Mouse (Mus musculus): ENCODE measurements at regions not wholly inside any gene's neighbourhood (a gene's known extent, or its start where the extent isn't known, plus 50 kb on each side); places are given as distances from the start of the nearest gene placed in this dataset.

- no peak overlapping the region for H3K4me3 ChIP-seq (replicated peaks)
- no peaks in the 10 kb centered on the region for H3K27me3 ChIP-seq
- H3K9me3 ChIP-seq (replicated peaks): no peaks in the 10 kb centered on the region
- no peak overlapping the region for H3K4me2 ChIP-seq
- no peak overlapping the region for H3K9ac ChIP-seq
- H3K27ac ChIP-seq: no peak overlapping the region
- no peaks in the 10 kb centered on the region for H3K4me1 ChIP-seq
- no peaks in the 10 kb centered on the region for H3K36me3 ChIP-seq
- WGBS: 33% methylated on average over 3 of the region's 3 CpGs
- ATAC-seq (replicated peaks; ENCODE audit: low FRiP score): no peak
Measured at GRCm38 (mm10) chr1:185519811-185520210, 65.2 kb downstream of the Slc30a10 start.

- WGBS: 64% methylated on average over 10 of the region's 10 CpGs
- no peaks in the 10 kb centered on the region for H3K36me3 ChIP-seq
- no peak overlapping the region for H3K27ac ChIP-seq
- H3K4me1 ChIP-seq: no peaks in the 10 kb centered on the region
- ATAC-seq (replicated peaks; ENCODE audit: low FRiP score): no peak
- H3K27me3 ChIP-seq: no peaks in the 10 kb centered on the region
- H3K4me3 ChIP-seq (replicated peaks): no peak overlapping the region
- H3K4me2 ChIP-seq: no peak overlapping the region
- no peak overlapping the region for H3K9ac ChIP-seq
- H3K9me3 ChIP-seq (replicated peaks): no peaks in the 10 kb centered on the region
Measured at GRCm38 (mm10) chr1:185524020-185524419, 69.4 kb downstream of the Slc30a10 start.

- no peak overlapping the region for H3K27ac ChIP-seq
- no peaks in the 10 kb centered on the region for H3K36me3 ChIP-seq
- no peak overlapping the region for H3K4me3 ChIP-seq (replicated peaks)
- H3K9me3 ChIP-seq (replicated peaks): no peaks in the 10 kb centered on the region
- no peak overlapping the region for H3K9ac ChIP-seq
- no peak overlapping the region for H3K4me2 ChIP-seq
- no peaks in the 10 kb centered on the region for H3K4me1 ChIP-seq
- no peak for ATAC-seq (replicated peaks; ENCODE audit: low FRiP score)
- 97% methylated on average over 5 of the region's 5 CpGs for whole genome bisulfite sequencing
- H3K27me3 ChIP-seq: no peaks in the 10 kb centered on the region
Measured at GRCm38 (mm10) chr1:185533471-185533870, 78.8 kb downstream of the Slc30a10 start.

DNA sequence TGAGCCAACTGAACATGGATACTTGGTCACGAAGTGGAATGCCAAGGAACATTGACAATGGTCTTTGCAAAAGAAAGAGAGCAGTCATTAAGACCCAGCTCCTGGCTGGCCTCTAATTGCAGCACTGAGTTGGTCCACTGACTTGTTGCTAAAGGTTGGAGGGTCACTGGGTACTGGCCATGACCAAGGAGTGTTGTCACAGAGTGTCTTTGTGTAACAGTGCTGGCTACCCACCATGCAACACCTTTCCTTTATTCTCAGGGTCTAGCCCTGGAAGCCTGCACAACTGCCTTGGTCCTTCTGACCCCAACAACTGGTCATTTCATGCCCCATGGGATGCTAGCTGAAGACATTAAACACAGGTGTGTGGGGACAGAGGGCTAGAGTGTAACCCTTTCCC, 79.5 kb downstream of the Slc30a10 start:
- 67% methylated on average over 1 of the region's 1 CpGs for WGBS
- H3K4me1 ChIP-seq: no peaks in the 10 kb centered on the region
- H3K27ac ChIP-seq: no peak overlapping the region
- H3K27me3 ChIP-seq: no peaks in the 10 kb centered on the region
- H3K4me3 ChIP-seq (replicated peaks): no peak overlapping the region
- H3K4me2 ChIP-seq: no peak overlapping the region
- peak; percentile 62 for ATAC-seq (replicated peaks; ENCODE audit: low FRiP score)
- H3K9ac ChIP-seq: no peak overlapping the region
- no peaks in the 10 kb centered on the region for H3K36me3 ChIP-seq
- no peaks in the 10 kb centered on the region for H3K9me3 ChIP-seq (replicated peaks)

GRCm38 (mm10) chr1:185535321-185535720, 80.7 kb downstream of the Slc30a10 start:
- Histone ChIP-seq H3K9me3 (replicated peaks) (no peaks in the 10 kb centered on the region), H3K27ac (no peak overlapping the region), H3K4me1 (no peaks in the 10 kb centered on the region), H3K27me3 (no peaks in the 10 kb centered on the region), H3K9ac (no peak overlapping the region), H3K4me2 (no peak overlapping the region), H3K4me3 (replicated peaks) (no peak overlapping the region), H3K36me3 (no peaks in the 10 kb centered on the region)
- no peak for ATAC-seq (replicated peaks; ENCODE audit: low FRiP score)
- 77% methylated on average over 6 of the region's 6 CpGs for WGBS

DNA sequence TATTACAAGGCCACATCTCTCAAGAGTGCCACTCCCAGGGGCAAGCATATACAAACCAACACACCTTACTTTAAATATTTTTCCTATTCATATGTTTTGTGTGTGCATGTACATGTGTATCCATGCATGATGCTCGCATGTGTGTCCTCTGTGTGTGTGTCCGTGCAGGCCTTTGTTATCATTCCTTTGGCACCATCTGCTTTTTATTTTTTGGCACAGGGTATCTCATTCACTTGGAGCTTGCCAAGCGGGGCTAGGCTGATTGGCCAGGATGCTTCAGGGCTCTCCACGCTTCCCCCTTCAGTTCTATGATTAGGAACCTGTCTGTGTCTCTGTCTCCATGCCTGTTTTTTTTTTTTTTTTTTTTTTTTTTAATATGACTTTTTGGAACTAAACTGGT, 82.6 kb downstream of the Slc30a10 start:
- no peaks in the 10 kb centered on the region for H3K36me3 ChIP-seq
- 95% methylated on average over 4 of the region's 4 CpGs for WGBS

GRCm38 (mm10) chr1:185539458-185539857, 84.8 kb downstream of the Slc30a10 start:
- 33% methylated on average over 1 of the region's 1 CpGs for WGBS
- H3K4me1 ChIP-seq: no peaks in the 10 kb centered on the region
- H3K9me3 ChIP-seq (replicated peaks): no peaks in the 10 kb centered on the region
- H3K27me3 ChIP-seq: no peaks in the 10 kb centered on the region
- no peaks in the 10 kb centered on the region for H3K36me3 ChIP-seq
- no peak overlapping the region for H3K27ac ChIP-seq
- no peak overlapping the region for H3K4me2 ChIP-seq
- no peak overlapping the region for H3K4me3 ChIP-seq (replicated peaks)
- H3K9ac ChIP-seq: no peak overlapping the region
- no peak for ATAC-seq (replicated peaks; ENCODE audit: low FRiP score)

More for the DNA sequence above, 82.6 kb downstream of the Slc30a10 start:
- Histone ChIP-seq H3K9ac (no peak overlapping the region), H3K4me3 (replicated peaks) (no peak overlapping the region), H3K27ac (no peak overlapping the region), H3K27me3 (no peaks in the 10 kb centered on the region), H3K9me3 (replicated peaks) (no peaks in the 10 kb centered on the region), H3K4me1 (no peaks in the 10 kb centered on the region), H3K4me2 (no peak overlapping the region)
- no peak for ATAC-seq (replicated peaks; ENCODE audit: low FRiP score)

- H3K27ac ChIP-seq: no peak overlapping the region
- H3K27me3 ChIP-seq: no peaks in the 10 kb centered on the region
- H3K4me1 ChIP-seq: no peaks in the 10 kb centered on the region
- no peaks in the 10 kb centered on the region for H3K36me3 ChIP-seq
- no peaks in the 10 kb centered on the region for H3K9me3 ChIP-seq (replicated peaks)
- no peak overlapping the region for H3K4me3 ChIP-seq (replicated peaks)
- no peak overlapping the region for H3K4me2 ChIP-seq
- no peak for ATAC-seq (replicated peaks; ENCODE audit: low FRiP score)
- H3K9ac ChIP-seq: no peak overlapping the region
Measured at GRCm38 (mm10) chr1:185546346-185546745, 91.7 kb downstream of the Slc30a10 start.

GRCm38 (mm10) chr1:185572761-185573530, 118.3 kb downstream of the Slc30a10 start:
- Histone ChIP-seq H3K4me3 (replicated peaks) (no peak overlapping the region), H3K9ac (no peak overlapping the region), H3K9me3 (replicated peaks) (no peaks in the 10 kb centered on the region), H3K4me1 (0 out of 2 replicates have a peak, but pooled peaks cover 4% of the 10 kb centered on the region), H3K27ac (no peak overlapping the region), H3K27me3 (no peaks in the 10 kb centered on the region), H3K36me3 (no peaks in the 10 kb centered on the region), H3K4me2 (no peak overlapping the region)
- no peak for ATAC-seq (replicated peaks; ENCODE audit: low FRiP score)
- WGBS: 55% methylated on average over 9 of the region's 9 CpGs

DNA sequence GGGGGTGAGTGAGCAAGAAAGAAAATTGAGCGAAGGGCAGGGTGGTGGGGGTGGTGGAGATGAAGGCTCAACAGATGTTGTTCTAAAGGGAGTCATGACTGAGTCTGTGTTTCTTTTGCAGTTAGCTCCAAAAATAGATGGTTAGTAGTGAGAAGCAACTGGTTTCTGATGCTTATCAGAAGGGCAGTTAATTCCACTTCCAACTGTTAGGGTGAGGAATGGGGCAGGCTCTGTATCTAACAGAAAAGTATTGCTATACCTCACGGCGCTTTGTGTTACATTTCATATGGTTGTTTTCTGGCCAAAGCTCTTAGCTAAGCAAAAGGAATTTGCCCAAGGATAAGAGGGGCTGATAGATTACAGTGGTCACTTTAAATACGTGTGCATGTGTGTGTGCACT, 120.3 kb downstream of the Slc30a10 start:
- Histone ChIP-seq H3K4me3 (replicated peaks) (no peak overlapping the region), H3K36me3 (no peaks in the 10 kb centered on the region), H3K4me2 (no peak overlapping the region), H3K9me3 (replicated peaks) (no peaks in the 10 kb centered on the region), H3K9ac (no peak overlapping the region), H3K27me3 (no peaks in the 10 kb centered on the region), H3K4me1 (0 out of 2 replicates have a peak, but pooled peaks cover 4% of the 10 kb centered on the region), H3K27ac (no peak overlapping the region)
- 45% methylated on average over 4 of the region's 4 CpGs for WGBS
- ATAC-seq (replicated peaks; ENCODE audit: low FRiP score): no peak

- H3K4me3 ChIP-seq (replicated peaks): no peak overlapping the region
- H3K36me3 ChIP-seq: no peaks in the 10 kb centered on the region
- no peak overlapping the region for H3K9ac ChIP-seq
- no peaks in the 10 kb centered on the region for H3K4me1 ChIP-seq
- H3K27ac ChIP-seq: no peak overlapping the region
- 82% methylated on average over 1 of the region's 1 CpGs for WGBS
- H3K27me3 ChIP-seq: no peaks in the 10 kb centered on the region
- H3K4me2 ChIP-seq: no peak overlapping the region
- H3K9me3 ChIP-seq (replicated peaks): no peaks in the 10 kb centered on the region
- ATAC-seq (replicated peaks; ENCODE audit: low FRiP score): no peak
Measured at GRCm38 (mm10) chr1:185579824-185580223, 125.2 kb downstream of the Slc30a10 start.

- H3K27me3 ChIP-seq: no peaks in the 10 kb centered on the region
- no peak overlapping the region for H3K27ac ChIP-seq
- H3K4me3 ChIP-seq (replicated peaks): no peak overlapping the region
- H3K4me1 ChIP-seq: peaks cover 7% of the 10 kb centered on the region; the same call in 1 of the 2 replicates
- no peaks in the 10 kb centered on the region for H3K36me3 ChIP-seq
- H3K4me2 ChIP-seq: no peak overlapping the region
- H3K9me3 ChIP-seq (replicated peaks): no peaks in the 10 kb centered on the region
- ATAC-seq (replicated peaks; ENCODE audit: low FRiP score): no peak
- H3K9ac ChIP-seq: no peak overlapping the region
- WGBS: 78% methylated on average over 6 of the region's 6 CpGs
Measured at GRCm38 (mm10) chr1:185585191-185585870, 130.7 kb downstream of the Slc30a10 start.
